Mouse (Mus musculus) heart, adult 2 months (tissue): ENCODE data around the gene Rps3.

ENCODE experiments used
- CTCF ChIP-seq: fragments of 200-600 bp; IDR thresholded peaks from 2 replicates; pipeline ENCODE4 v1.8.1; 2022; ENCODE audit warnings: antibody characterized with exemption, mild to moderate bottlenecking, moderate library complexity
- POLR2A ChIP-seq: fragments of 200-500 bp; IDR thresholded peaks from 2 replicates; pipeline ENCODE4 v1.6.1; 2011; ENCODE audit warnings: mild to moderate bottlenecking, low read depth, low read length, control low read depth; ENCODE audit not compliant: insufficient read depth

GRCm38 (mm10) chr7:99450703-99451102 is 32.8 kb downstream of the Rps3 start:
- peak; percentile 36; the same call in 1 of the 2 replicates for TF ChIP-seq POLR2A
- peak; percentile 91 for TF ChIP-seq CTCF
